Mouse (Mus musculus) neural tube, embryonic 12.5 days (tissue): ENCODE measurements at regions not wholly inside any gene's neighbourhood (a gene's known extent, or its start where the extent isn't known, plus 50 kb on each side); places are given as distances from the start of the nearest gene placed in this dataset.

Experiments used
- ATAC-seq: fragments of 200-750 bp; cut with Nextera tagmentation; 2 replicates; pipeline ENCODE4 v1.8.0; 2017; ENCODE audit warnings: low read depth, mild to moderate bottlenecking, moderate TSS enrichment, moderate library complexity; ENCODE audit not compliant: low FRiP score
- H3K27ac ChIP-seq: fragments of 300-500 bp; sonication (generic); 2 replicates; pipeline ENCODE4 v1.5.1; 2016
- H3K27me3 ChIP-seq: fragments of 300-500 bp; sonication (generic); replicated peaks from 2 replicates; pipeline ENCODE4 v1.6.1; 2016; ENCODE audit warnings: mild to moderate bottlenecking
- H3K36me3 ChIP-seq: fragments of 300-500 bp; sonication (generic); 2 replicates; pipeline ENCODE4 v1.6.1; 2016; ENCODE audit warnings: mild to moderate bottlenecking
- H3K4me1 ChIP-seq: fragments of 300-500 bp; sonication (generic); 2 replicates; pipeline ENCODE4 v1.6.1; 2016
- H3K4me2 ChIP-seq: fragments of 300-500 bp; sonication (generic); replicated peaks from 2 replicates; pipeline ENCODE4 v1.6.1; 2016; ENCODE audit warnings: mild to moderate bottlenecking
- H3K4me3 ChIP-seq: fragments of 300-500 bp; sonication (generic); 2 replicates; pipeline ENCODE4 v1.5.1; 2016
- H3K9ac ChIP-seq: fragments of 300-500 bp; sonication (generic); 2 replicates; pipeline ENCODE4 v1.6.1; 2016; ENCODE audit warnings: mild to moderate bottlenecking
- H3K9me3 ChIP-seq: fragments of 300-500 bp; sonication (generic); 2 replicates; pipeline ENCODE4 v1.6.1; 2016; ENCODE audit warnings: mild to moderate bottlenecking
- WGBS: fragments of 180-500 bp; shearing (Covaris S2); methylation state at CpG from one replicate; pipeline ENCODE4 v1.1.7; 2016; 5-methylcytosine and 5-hydroxymethylcytosine counted together

GRCm38 (mm10) chr9:26383996-26384395, 349.5 kb upstream of the B3gat1 start:
- Histone ChIP-seq H3K4me1 (no peaks in the 10 kb centered on the region), H3K4me3 (no peak overlapping the region), H3K36me3 (no peaks in the 10 kb centered on the region), H3K9me3 (no peaks in the 10 kb centered on the region), H3K27ac (no peak overlapping the region), H3K9ac (no peak overlapping the region), H3K27me3 (no peaks in the 10 kb centered on the region), H3K4me2 (no peak overlapping the region)
- no peak for ATAC-seq
- 92% methylated on average over 1 of the region's 1 CpGs for WGBS

DNA sequence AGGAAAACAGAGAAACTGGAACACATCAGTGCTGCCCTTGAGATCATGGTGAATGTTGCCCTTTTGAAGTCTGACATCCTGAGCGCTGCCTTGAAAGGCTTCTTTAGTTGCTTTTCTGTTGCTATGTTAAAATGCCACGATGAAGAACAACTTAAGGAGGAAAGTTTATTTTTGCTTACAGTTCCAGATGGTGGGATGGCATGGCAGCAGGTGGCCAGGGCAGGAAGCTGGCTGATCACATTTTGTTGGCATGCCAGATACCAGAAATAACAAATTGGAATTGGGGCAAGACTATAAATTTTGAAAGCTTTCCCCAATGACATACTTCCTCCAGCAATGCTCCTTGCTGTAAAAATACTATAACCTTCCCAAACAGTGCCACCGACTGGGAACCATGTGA, 334.9 kb upstream of the B3gat1 start:
- H3K9ac ChIP-seq, result no peak overlapping the region
- no peaks in the 10 kb centered on the region for H3K27me3 ChIP-seq
- H3K4me3 ChIP-seq, result no peak overlapping the region
- no peaks in the 10 kb centered on the region for H3K9me3 ChIP-seq
- H3K4me1 ChIP-seq, result no peaks in the 10 kb centered on the region
- no peak for ATAC-seq
- 77% methylated on average over 3 of the region's 3 CpGs for WGBS
- no peak overlapping the region for H3K4me2 ChIP-seq
- H3K36me3 ChIP-seq, result no peaks in the 10 kb centered on the region
- no peak overlapping the region for H3K27ac ChIP-seq

GRCm38 (mm10) chr9:26422897-26423823, 310.4 kb upstream of the B3gat1 start:
- Histone ChIP-seq H3K4me3 (no peak overlapping the region), H3K27me3 (no peaks in the 10 kb centered on the region), H3K4me1 (no peaks in the 10 kb centered on the region), H3K9ac (no peak overlapping the region), H3K9me3 (no peaks in the 10 kb centered on the region), H3K36me3 (no peaks in the 10 kb centered on the region), H3K27ac (no peak overlapping the region), H3K4me2 (no peak overlapping the region)
- peak; percentile 34 for ATAC-seq
- WGBS, result 31% methylated on average over 11 of the region's 11 CpGs

GRCm38 (mm10) chr9:26435507-26435906, 298.0 kb upstream of the B3gat1 start:
- ATAC-seq, result 0 out of 2 replicates have a peak, but pooled peaks have one; percentile 33
- no peaks in the 10 kb centered on the region for H3K27me3 ChIP-seq
- H3K9ac ChIP-seq, result no peak overlapping the region
- WGBS, result 87% methylated on average over 2 of the region's 2 CpGs
- no peaks in the 10 kb centered on the region for H3K9me3 ChIP-seq
- no peak overlapping the region for H3K4me2 ChIP-seq
- H3K27ac ChIP-seq, result no peak overlapping the region
- no peak overlapping the region for H3K4me3 ChIP-seq
- no peaks in the 10 kb centered on the region for H3K36me3 ChIP-seq
- H3K4me1 ChIP-seq, result no peaks in the 10 kb centered on the region

DNA sequence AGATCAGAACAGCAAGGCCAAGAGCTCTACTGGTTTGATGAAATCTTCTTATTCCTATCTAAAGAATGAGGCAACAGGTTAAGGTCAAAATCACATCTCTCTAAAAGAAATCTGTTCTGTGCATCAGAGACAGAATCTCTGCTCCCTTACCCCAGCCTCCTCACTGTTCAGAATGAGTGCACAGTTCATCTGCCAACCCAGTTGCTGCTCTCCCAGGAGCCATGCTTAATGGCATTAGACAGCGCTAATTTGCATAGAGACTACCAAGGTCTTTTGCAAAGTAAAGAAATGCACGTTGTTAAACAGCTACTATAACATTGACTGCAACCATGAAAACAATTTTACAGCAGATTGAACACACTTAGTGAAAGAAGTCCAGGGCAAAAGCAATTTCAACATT, 296.3 kb upstream of the B3gat1 start:
- H3K27ac ChIP-seq, result no peak overlapping the region
- WGBS, result 60% methylated on average over 2 of the region's 2 CpGs
- H3K4me1 ChIP-seq, result no peaks in the 10 kb centered on the region
- H3K27me3 ChIP-seq, result no peaks in the 10 kb centered on the region
- H3K9ac ChIP-seq, result no peak overlapping the region
- ATAC-seq, result no peak
- H3K4me3 ChIP-seq, result no peak overlapping the region
- no peaks in the 10 kb centered on the region for H3K9me3 ChIP-seq
- no peaks in the 10 kb centered on the region for H3K36me3 ChIP-seq
- H3K4me2 ChIP-seq, result no peak overlapping the region

DNA sequence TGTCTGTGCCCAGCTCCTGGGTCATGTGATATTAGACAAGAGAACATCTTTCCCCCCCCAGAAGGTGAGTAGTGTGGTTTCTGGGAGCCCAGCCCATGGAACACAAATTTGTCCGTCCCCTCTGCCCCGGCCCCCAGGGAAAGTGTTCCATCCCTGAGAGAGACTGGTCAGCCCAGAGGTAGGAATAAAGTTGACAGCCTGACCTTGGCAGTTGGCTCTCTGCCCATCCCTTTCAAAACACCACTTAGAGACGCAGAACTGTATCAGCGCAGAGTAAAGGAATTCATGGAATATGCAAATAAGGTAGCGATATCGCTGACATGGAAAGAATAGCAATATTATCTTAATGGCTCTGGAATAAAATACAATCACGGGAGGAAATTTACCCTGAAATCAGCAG, 279.6 kb upstream of the B3gat1 start:
- Histone ChIP-seq H3K9me3 (no peaks in the 10 kb centered on the region), H3K27ac (no peak overlapping the region), H3K9ac (no peak overlapping the region), H3K4me1 (peaks cover 4% of the 10 kb centered on the region; the same call in 1 of the 2 replicates), H3K4me3 (no peak overlapping the region), H3K36me3 (no peaks in the 10 kb centered on the region), H3K27me3 (no peaks in the 10 kb centered on the region), H3K4me2 (no peak overlapping the region)
- no peak; the same call in 1 of the 2 replicates for ATAC-seq
- 78% methylated on average over 7 of the region's 7 CpGs for WGBS

DNA sequence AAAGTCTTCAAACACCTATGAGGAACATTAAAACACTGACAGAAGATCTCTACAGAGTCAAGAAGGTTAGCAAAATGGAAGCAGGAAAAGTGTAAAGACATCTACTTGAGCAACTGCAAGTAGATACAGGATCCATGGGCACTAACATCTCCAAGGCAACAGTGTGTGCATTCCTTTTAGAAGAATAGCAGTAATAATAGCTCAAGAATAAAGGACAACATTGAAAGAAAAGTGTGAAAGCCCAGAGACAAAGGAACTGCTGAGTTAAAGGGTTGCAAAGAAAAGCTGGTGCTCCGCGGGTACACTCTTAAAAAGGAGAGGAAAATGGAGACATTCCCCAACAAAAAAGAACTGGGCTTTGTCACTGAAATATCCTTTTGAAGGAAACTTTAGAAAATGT, 272.4 kb upstream of the B3gat1 start:
- no peaks in the 10 kb centered on the region for H3K36me3 ChIP-seq
- no peaks in the 10 kb centered on the region for H3K27me3 ChIP-seq
- H3K9ac ChIP-seq, result no peak overlapping the region
- H3K4me1 ChIP-seq, result 0 out of 2 replicates have a peak, but pooled peaks cover 4% of the 10 kb centered on the region
- 17% methylated on average over 2 of the region's 2 CpGs for WGBS
- H3K9me3 ChIP-seq, result no peaks in the 10 kb centered on the region
- H3K27ac ChIP-seq, result no peak overlapping the region
- ATAC-seq, result no peak
- H3K4me2 ChIP-seq, result no peak overlapping the region
- no peak overlapping the region for H3K4me3 ChIP-seq

- H3K4me3 ChIP-seq, result no peak overlapping the region
- no peak overlapping the region for H3K4me2 ChIP-seq
- ATAC-seq, result no peak; the same call in 1 of the 2 replicates
- WGBS, result 45% methylated on average over 7 of the region's 7 CpGs
- no peaks in the 10 kb centered on the region for H3K36me3 ChIP-seq
- H3K27ac ChIP-seq, result no peak overlapping the region
- H3K9me3 ChIP-seq, result no peaks in the 10 kb centered on the region
- no peaks in the 10 kb centered on the region for H3K4me1 ChIP-seq
- H3K27me3 ChIP-seq, result no peaks in the 10 kb centered on the region
- no peak overlapping the region for H3K9ac ChIP-seq
These were observed 262.7 kb upstream of the B3gat1 start for GRCm38 (mm10) chr9:26470694-26471392.

DNA sequence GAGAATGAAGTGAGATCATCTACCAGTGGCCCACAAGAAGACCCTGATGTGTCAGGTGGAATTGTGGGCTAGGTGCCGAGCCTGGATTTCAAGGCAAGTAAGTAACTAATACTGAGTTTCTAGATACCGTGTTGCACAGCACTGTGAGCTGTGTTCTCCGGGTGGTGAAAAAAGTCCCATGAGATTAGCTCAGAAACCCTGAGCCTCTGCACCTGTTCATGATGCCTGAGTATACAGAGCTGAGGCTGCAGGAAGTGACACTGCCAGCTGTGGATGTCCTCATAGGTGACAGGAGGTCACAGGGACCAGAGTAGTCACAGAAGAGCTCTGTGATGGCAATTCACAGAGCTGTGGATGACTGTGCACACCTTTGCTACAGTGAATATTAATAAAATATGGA, 257.2 kb upstream of the B3gat1 start:
- H3K27me3 ChIP-seq, result no peaks in the 10 kb centered on the region
- no peak overlapping the region for H3K9ac ChIP-seq
- H3K4me3 ChIP-seq, result no peak overlapping the region
- no peak overlapping the region for H3K27ac ChIP-seq
- no peak for ATAC-seq
- H3K36me3 ChIP-seq, result no peaks in the 10 kb centered on the region
- WGBS, result 89% methylated on average over 3 of the region's 3 CpGs
- no peaks in the 10 kb centered on the region for H3K4me1 ChIP-seq
- no peaks in the 10 kb centered on the region for H3K9me3 ChIP-seq
- no peak overlapping the region for H3K4me2 ChIP-seq

- no peaks in the 10 kb centered on the region for H3K36me3 ChIP-seq
- no peak for ATAC-seq
- no peak overlapping the region for H3K9ac ChIP-seq
- H3K4me2 ChIP-seq, result no peak overlapping the region
- no peak overlapping the region for H3K27ac ChIP-seq
- no peaks in the 10 kb centered on the region for H3K4me1 ChIP-seq
- no peaks in the 10 kb centered on the region for H3K27me3 ChIP-seq
- WGBS, result 89% methylated on average over 8 of the region's 8 CpGs
- no peaks in the 10 kb centered on the region for H3K9me3 ChIP-seq
- no peak overlapping the region for H3K4me3 ChIP-seq
These were observed 252.6 kb upstream of the B3gat1 start for GRCm38 (mm10) chr9:26480881-26481280.

- Histone ChIP-seq H3K9me3 (no peaks in the 10 kb centered on the region), H3K4me1 (no peaks in the 10 kb centered on the region), H3K27ac (no peak overlapping the region), H3K9ac (no peak overlapping the region), H3K36me3 (no peaks in the 10 kb centered on the region), H3K4me3 (no peak overlapping the region), H3K4me2 (no peak overlapping the region), H3K27me3 (no peaks in the 10 kb centered on the region)
- ATAC-seq, result no peak
These were observed 251.6 kb upstream of the B3gat1 start for GRCm38 (mm10) chr9:26481890-26482289.

- ATAC-seq, result no peak
- H3K9me3 ChIP-seq, result no peaks in the 10 kb centered on the region
- 91% methylated on average over 2 of the region's 2 CpGs for WGBS
- H3K27ac ChIP-seq, result no peak overlapping the region
- H3K4me1 ChIP-seq, result no peaks in the 10 kb centered on the region
- H3K4me3 ChIP-seq, result no peak overlapping the region
- H3K36me3 ChIP-seq, result no peaks in the 10 kb centered on the region
- no peaks in the 10 kb centered on the region for H3K27me3 ChIP-seq
- no peak overlapping the region for H3K4me2 ChIP-seq
- no peak overlapping the region for H3K9ac ChIP-seq
These were observed 239.8 kb upstream of the B3gat1 start for GRCm38 (mm10) chr9:26493740-26494139.
